Mouse (Mus musculus) erythroblast, embryonic 14.5 days (primary cell): ENCODE results near the gene Ccdc171. TPM values are rescaled to one million over a fixed set of nuclear protein-coding genes. Genes with fewer than 3 reads are reported as not detected.
"Not testable (repeated sequence)": the region's sequence is repeated elsewhere in the genome, so short reads cannot be mapped to it uniquely, and the experiment has no call there.

Experiments used
- H3K27me3 ChIP-seq: 2 replicates; pipeline ENCODE4 v1.6.1; 2012; ENCODE audit warnings: inconsistent platforms; ENCODE audit not compliant: control insufficient read depth
- H3K36me3 ChIP-seq: 2 replicates; pipeline ENCODE4 v1.6.1; 2012; ENCODE audit warnings: mild to moderate bottlenecking, inconsistent platforms; ENCODE audit not compliant: control insufficient read depth
- H3K4me1 ChIP-seq: 2 replicates; pipeline ENCODE4 v1.6.1; 2012; ENCODE audit warnings: inconsistent platforms; ENCODE audit not compliant: control insufficient read depth
- H3K4me3 ChIP-seq: replicated peaks from 2 replicates; pipeline ENCODE3; 2012; ENCODE audit warnings: moderate library complexity, mild to moderate bottlenecking, inconsistent platforms
- H3K9me3 ChIP-seq: 2 replicates; pipeline ENCODE4 v1.6.1; 2012; ENCODE audit warnings: low read length, inconsistent platforms, mixed read lengths; ENCODE audit not compliant: control insufficient read depth
- GATA1 ChIP-seq: IDR thresholded peaks from 2 replicates; pipeline ENCODE4 v1.6.1; 2012; ENCODE audit warnings: low read length, inconsistent platforms, mixed read lengths
- TAL1 ChIP-seq: IDR thresholded peaks from 3 replicates; pipeline ENCODE4 v1.6.1; 2012; ENCODE audit warnings: low read length, inconsistent platforms, mixed read lengths
- polyA plus RNA-seq: library from polyadenylated mRNA; stranded (reverse); fragments of >175 nt; gene quantifications from 2 replicates; pipeline ENCODE4 v1.2.3, GENCODE M21; 2012

The Ccdc171 gene
- polyA plus RNA-seq, 1 experiment: not detected

DNA sequence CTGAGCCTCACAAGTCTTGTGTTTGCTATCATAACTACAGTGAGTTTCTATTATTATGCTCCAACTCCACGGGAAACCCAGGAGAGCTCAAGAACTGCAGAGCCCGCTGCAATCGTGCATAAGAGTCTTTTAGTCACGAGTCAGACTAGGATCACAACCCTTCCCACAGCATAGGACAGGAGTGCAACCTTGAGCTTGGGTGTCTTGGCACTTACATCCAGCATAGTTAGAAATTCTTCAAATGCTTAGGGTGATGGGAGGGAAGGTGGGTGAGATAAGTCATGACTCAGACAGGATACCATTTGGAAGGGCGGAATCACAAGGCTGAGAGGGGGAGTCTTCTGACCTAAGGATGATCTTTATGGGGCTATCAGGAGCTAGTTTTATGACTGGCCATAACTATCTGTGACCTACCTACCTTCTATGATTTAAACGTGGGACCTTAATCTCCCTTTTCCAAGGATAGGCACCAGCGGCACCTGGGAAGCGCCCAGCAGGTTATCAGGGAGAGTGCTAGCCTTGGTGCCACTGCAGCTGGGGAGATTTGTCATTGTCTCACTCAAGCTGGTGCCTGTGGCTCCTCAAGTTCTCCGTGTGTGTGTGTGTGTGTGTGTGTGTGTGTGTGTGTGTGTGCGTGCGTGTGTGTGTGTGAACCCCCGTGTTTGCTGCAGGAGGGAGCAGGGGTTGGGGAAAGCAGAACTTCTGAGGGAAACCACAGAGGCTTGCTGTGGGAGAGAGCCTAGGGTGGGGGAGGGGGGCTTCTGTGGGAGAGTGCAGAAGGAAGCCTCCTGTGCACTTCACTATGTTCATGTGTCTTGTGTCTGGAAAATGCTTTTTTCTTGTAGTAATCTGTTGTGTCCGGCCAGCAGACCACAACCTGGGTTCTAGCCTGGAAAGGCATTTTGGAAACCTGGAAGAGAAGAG, 42.1 kb downstream of the Ccdc171 start:
- no peaks in the 10 kb centered on the region for H3K36me3 ChIP-seq
- peaks cover 13% of the 10 kb centered on the region for H3K4me1 ChIP-seq
- H3K9me3 ChIP-seq: no peaks in the 10 kb centered on the region
- no peak overlapping the region for H3K4me3 ChIP-seq
- no peak for TF ChIP-seq GATA1
- no peak for TF ChIP-seq TAL1
- H3K27me3 ChIP-seq: no peaks in the 10 kb centered on the region

DNA sequence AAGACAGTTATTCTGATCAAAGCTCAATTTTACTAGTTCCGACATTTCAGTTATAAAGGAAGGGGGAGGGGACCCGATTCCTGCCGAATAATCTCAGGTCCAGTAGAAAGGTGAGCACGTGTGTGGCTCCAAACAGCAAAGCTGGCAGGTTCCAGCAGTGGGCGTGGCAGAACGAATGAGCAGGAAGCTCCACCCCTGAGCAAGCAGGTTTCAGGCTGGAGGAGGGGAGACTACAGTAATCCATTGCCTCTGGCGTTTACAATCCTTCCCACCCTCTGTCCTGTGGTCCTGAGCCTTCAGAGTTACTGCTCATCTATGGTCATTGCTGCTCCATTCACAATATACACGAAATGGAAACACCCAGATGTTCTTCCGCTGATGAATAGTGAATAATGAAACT, 42.8 kb downstream of the Ccdc171 start:
- H3K27me3 ChIP-seq, H3K36me3 ChIP-seq, H3K9me3 ChIP-seq: not testable (repeated sequence)
- H3K4me1 ChIP-seq: peaks cover 13% of the 10 kb centered on the region
- H3K4me3 ChIP-seq: peak overlapping the region; percentile 47

DNA sequence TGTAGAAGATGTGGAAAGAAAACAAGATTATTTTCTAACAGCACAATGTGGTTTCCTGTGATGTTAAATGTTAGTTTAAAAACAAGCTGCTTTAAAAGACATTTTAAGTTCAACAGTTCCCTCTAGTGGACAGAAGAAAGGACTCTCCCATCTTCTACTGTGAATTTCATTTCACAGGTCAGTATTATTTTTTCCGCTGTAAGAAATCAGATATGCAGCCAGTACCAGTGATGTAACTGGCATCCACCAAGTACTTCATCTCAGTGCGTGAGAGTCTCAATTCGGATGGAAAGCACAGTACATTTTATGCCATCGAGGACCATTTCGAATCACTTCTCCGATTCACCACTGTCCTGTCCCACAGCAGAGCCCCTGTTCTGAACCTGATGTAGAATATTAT, 45.2 kb downstream of the Ccdc171 start:
- Histone ChIP-seq H3K27me3 (no peaks in the 10 kb centered on the region), H3K36me3 (no peaks in the 10 kb centered on the region), H3K9me3 (no peaks in the 10 kb centered on the region), H3K4me1 (peaks cover 13% of the 10 kb centered on the region), H3K4me3 (no peak overlapping the region)
- TF ChIP-seq TAL1: no peak
- no peak for TF ChIP-seq GATA1

DNA sequence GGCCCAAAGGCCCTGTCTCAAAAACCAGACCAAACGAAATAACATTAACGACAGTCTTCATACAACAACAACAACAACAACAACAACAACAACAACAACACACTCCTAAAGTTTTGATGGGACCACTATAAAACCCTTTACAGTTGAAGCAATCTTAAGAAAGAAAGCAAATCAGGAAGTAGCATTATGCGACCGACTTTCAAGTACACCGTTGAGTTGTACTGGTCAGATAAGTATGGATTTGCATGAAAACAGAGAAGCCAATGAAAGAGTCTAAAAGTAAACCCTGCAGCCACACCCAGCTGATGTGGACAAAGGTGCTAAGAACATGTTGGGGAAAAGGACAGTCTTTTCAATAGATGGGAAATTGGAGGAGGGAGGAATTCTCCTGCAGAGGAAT, 45.7 kb downstream of the Ccdc171 start:
- Histone ChIP-seq H3K27me3 (no peaks in the 10 kb centered on the region), H3K9me3 (no peaks in the 10 kb centered on the region), H3K36me3 (no peaks in the 10 kb centered on the region), H3K4me3 (no peak overlapping the region), H3K4me1 (peaks cover 15% of the 10 kb centered on the region)
- TF ChIP-seq GATA1: no peak
- no peak for TF ChIP-seq TAL1

DNA sequence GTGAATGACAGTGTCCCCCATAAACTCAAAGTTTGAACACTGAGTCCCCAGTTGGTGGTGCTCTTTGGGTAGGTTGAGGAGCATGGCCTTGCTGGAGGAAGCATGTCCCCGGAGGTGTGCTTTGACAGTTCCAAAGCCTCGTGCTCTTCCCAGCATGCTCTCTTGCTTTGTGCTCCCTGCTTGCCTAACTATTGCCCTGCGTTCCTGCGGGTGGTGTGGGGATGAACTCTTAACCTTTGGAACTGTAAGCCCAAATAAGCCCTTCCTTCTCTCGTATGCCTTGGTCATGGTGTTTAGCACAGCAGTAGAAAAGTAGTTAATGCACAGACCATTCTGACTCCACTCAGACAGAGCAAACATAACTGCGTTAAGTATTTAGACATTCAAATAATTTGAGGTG, 47.2 kb downstream of the Ccdc171 start:
- no peak for TF ChIP-seq GATA1
- no peaks in the 10 kb centered on the region for H3K27me3 ChIP-seq
- H3K4me3 ChIP-seq: no peak overlapping the region
- H3K9me3 ChIP-seq: no peaks in the 10 kb centered on the region
- no peaks in the 10 kb centered on the region for H3K36me3 ChIP-seq
- peaks cover 22% of the 10 kb centered on the region for H3K4me1 ChIP-seq

DNA sequence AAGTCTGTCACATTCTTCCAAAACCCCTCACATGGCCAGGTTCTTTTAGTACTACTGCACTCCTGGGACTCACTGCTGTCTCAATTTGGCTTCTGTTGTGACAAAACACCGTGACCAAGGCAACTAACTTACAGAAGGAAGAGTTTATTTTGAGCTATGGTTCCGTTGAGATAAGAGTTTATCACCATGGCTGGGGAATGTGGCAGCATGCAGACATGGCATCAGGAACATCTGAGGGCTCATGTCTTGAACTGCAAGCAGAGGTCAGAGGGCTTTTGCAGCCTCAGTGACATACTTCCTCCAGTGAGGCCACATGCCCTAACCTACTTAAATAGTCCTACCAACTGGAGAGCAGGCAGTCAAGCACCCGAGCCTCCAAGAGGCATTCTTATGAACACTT, 51.0 kb downstream of the Ccdc171 start:
- Histone ChIP-seq H3K36me3 (no peaks in the 10 kb centered on the region), H3K4me1 (peaks cover 11% of the 10 kb centered on the region), H3K27me3 (no peaks in the 10 kb centered on the region), H3K9me3 (no peaks in the 10 kb centered on the region), H3K4me3 (no peak overlapping the region)
- no peak for TF ChIP-seq TAL1

DNA sequence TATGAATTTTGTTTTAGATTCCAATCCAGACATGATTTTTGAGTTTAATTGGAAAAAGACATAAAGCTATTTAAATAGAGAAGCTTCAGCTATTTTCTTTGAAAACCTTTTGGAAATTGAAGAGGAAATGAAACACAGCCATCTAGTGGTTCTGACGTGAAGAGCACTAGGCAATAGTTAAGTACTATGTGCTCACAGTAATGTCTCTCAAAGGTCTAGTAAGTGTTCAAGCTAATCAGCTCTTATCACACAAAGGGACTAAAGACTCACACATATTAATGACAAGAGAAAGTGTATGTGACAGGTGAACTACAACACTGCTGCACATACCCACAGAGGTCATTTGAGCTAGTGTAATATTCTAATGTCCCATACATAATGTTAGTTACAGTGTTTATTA, 54.8 kb downstream of the Ccdc171 start:
- no peaks in the 10 kb centered on the region for H3K9me3 ChIP-seq
- H3K4me1 ChIP-seq: peaks cover 11% of the 10 kb centered on the region
- H3K27me3 ChIP-seq: no peaks in the 10 kb centered on the region
- TF ChIP-seq TAL1: no peak
- no peak for TF ChIP-seq GATA1
- no peaks in the 10 kb centered on the region for H3K36me3 ChIP-seq
- H3K4me3 ChIP-seq: no peak overlapping the region

DNA sequence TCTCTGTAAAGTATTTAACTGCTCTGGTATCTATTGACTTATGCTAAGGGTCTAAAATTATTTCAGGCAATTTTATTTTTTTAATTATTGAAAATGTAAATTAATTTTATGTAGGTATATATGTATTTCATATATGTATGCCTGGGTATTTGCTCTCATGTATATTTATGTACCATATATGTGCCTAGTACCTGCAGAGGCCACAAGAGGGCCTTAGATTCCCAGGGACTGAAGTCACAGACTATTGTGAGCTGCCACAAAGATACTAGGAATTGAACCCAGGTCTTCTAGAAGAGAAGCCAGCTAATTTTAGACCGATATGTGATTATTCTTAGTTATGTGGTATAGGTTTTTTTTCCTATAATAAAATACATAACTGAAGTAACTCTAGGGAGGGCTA, 62.2 kb downstream of the Ccdc171 start:
- H3K36me3 ChIP-seq: no peaks in the 10 kb centered on the region
- TF ChIP-seq TAL1: no peak
- H3K27me3 ChIP-seq: no peaks in the 10 kb centered on the region
- H3K9me3 ChIP-seq: no peaks in the 10 kb centered on the region
- H3K4me1 ChIP-seq: no peaks in the 10 kb centered on the region
- no peak overlapping the region for H3K4me3 ChIP-seq

DNA sequence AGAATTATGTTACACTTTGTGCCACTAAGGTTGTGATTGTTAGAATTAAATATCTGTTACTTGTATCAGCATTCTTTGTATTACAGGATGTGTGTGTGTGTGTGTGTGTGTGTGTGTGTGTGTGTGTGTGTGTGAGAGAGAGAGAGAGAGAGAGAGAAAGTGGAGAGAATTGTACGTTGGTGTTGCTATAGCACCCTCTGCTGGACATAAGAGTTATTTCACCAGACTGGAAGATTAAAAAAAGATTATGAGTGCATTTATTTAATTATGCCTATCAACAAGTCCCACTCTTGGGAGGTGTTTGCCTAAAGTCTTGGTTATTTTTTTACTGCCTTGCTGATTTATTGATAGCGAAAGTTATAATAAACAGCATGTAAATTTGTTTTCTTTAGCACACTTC, 71.1 kb downstream of the Ccdc171 start:
- no peak for TF ChIP-seq TAL1
- TF ChIP-seq GATA1: no peak
- Histone ChIP-seq H3K4me3 (no peak overlapping the region), H3K27me3 (no peaks in the 10 kb centered on the region), H3K36me3 (no peaks in the 10 kb centered on the region), H3K9me3 (no peaks in the 10 kb centered on the region), H3K4me1 (no peaks in the 10 kb centered on the region)

DNA sequence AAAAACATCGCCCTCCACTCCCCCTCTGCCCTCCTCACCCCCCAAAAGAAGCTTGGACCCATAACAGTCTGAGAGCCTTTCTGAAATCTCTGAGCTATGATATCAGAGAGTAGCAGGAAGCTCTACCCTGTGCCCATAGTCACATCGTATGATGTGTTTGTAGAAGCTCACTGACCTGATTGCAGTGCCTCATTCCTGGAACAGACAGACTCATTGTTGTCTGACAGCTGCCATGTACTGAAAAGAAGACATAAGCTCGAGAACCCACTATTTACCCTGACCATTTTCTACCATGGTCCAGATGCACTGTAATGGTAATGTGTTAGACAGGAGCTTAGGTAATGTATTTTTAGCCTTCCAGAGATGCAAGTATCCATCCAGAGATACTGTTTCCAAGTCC, 85.8 kb downstream of the Ccdc171 start:
- Histone ChIP-seq H3K27me3 (no peaks in the 10 kb centered on the region), H3K4me3 (no peak overlapping the region), H3K9me3 (no peaks in the 10 kb centered on the region), H3K36me3 (no peaks in the 10 kb centered on the region), H3K4me1 (no peaks in the 10 kb centered on the region)
- no peak for TF ChIP-seq GATA1
- TF ChIP-seq TAL1: no peak

DNA sequence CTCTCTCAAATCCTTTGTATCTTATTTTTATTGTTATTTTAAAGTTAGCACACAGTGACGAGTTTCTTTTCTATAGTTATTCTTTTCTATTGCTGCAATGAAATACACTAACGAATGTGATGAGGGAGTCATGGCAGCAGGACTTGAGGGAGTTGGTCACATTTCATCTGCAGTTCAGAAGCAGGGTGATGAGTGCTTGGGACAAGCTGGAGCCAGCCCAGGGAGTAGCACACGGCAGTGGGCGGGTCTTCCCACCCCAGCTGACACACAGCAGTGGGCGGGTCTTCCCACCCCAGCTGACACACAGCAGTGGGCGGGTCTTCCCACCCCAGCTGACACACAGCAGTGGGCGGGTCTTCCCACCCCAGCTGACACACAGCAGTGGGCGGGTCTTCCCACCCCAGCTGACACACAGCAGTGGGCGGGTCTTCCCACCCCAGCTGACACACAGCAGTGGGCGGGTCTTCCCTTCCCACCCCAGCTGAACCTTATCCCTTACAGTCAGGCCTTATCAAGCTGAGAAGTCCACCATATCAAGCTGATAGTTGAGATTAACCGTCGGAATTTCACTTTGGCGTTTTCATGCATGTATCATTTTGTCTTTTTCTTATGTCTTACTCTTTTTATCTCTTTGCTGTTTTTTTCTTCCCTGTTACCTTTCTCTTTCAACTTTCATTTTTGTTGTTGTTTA, 97.8 kb downstream of the Ccdc171 start:
- not testable (repeated sequence) for H3K36me3 ChIP-seq, H3K4me3 ChIP-seq, H3K9me3 ChIP-seq, H3K27me3 ChIP-seq, H3K4me1 ChIP-seq
